In genomic region chr2:132035470-132035835, GRCm38 (mm10) we compare ENCODE assay signal across 10 mouse cellular contexts. TPM values are rescaled to one million over a fixed set of nuclear protein-coding genes. Genes with fewer than 3 reads are reported as not detected.
DNase-seq lines count a peak whose midpoint lies in the region; ATAC-seq and TF ChIP-seq lines count a peak whose summit lies in the region.
"Had no signal": no experiment of that assay in that cellular context is flagged by ENCODE, and none has a peak within 500 bp of the region (broad histone marks: within the 10 kb centered on the region; RNA-seq: fewer than 3 reads in every experiment).

No protein-coding gene starts in this region.

- peaks cover 9% of the 10 kb centered on the region; the same call in 1 of the 2 replicates for H3K27me3 ChIP-seq in liver, embryonic 11.5 days (replicated peaks; ENCODE audit: control insufficient read depth, insufficient read depth, low read length)
- no peaks in the 10 kb centered on the region for H3K27me3 ChIP-seq in intestine, postnatal 0 days (replicated peaks; ENCODE audit: control insufficient read depth, insufficient read depth, low read length)

- H3K36me3 ChIP-seq in liver, embryonic 11.5 days (ENCODE audit: control insufficient read depth, insufficient read depth, low read length), result no peaks in the 10 kb centered on the region
- H3K36me3 ChIP-seq in intestine, postnatal 0 days (ENCODE audit: control insufficient read depth, insufficient read depth), result no peaks in the 10 kb centered on the region

- WGBS in liver, embryonic 11.5 days, result 49% methylated on average over 11 of the region's 11 CpGs
- 80% methylated on average over 11 of the region's 11 CpGs for WGBS in intestine, postnatal 0 days

- no peak overlapping the region for H3K9ac ChIP-seq in liver, embryonic 11.5 days (ENCODE audit: low read depth, low read length)
- H3K9ac ChIP-seq in intestine, postnatal 0 days (ENCODE audit: low read depth, low read length), result no peak overlapping the region

- ATAC-seq in liver, embryonic 11.5 days (replicated peaks; ENCODE audit: low FRiP score), result peak; percentile 5; the same call in 1 of the 2 replicates
- peak; percentile 56 to 74; a peak in 3 of 4 replicates for ATAC-seq in hematopoietic stem cell, adult 5-6 weeks (replicated peaks in 1 of 2; ENCODE audit: insufficient read depth in 1 of 2, low FRiP score in 2 of 2, low TSS enrichment in 1 of 2, low read depth in 1 of 2, poor library complexity in 2 of 2, severe bottlenecking in 2 of 2)
- ATAC-seq in intestine, postnatal 0 days, result no peak

- no peak for DNase-seq in liver, embryonic 11.5 days (ENCODE audit: low spot score)
- DNase-seq in liver, result no peak
- peak; percentile 80 for DNase-seq in MEL-GATA-1-ER (ENCODE audit: extremely low read depth, low read depth)
- peak; percentile 81 to 85 for DNase-seq in spleen, postnatal 36 days (ENCODE audit: low spot score in 2 of 2)
- DNase-seq in adrenal gland, adult 18-20 months (ENCODE audit: low spot score in 2 of 2), result no peak
- DNase-seq in adrenal gland, postnatal 4 days (ENCODE audit: low spot score in 2 of 2), result no peak
- DNase-seq: cerebellum, postnatal 36 days; retina, postnatal 1 day had no signal

- no peak overlapping the region for H3K4me3 ChIP-seq in liver, embryonic 11.5 days (ENCODE audit: low read depth, low read length)
- H3K4me3 ChIP-seq in intestine, postnatal 0 days (ENCODE audit: low read depth, low read length), result no peak overlapping the region

- H3K4me2 ChIP-seq in liver, embryonic 11.5 days, result peak overlapping the region; percentile 34; the same call in 1 of the 2 replicates
- no peak overlapping the region for H3K4me2 ChIP-seq in intestine, postnatal 0 days (replicated peaks; ENCODE audit: low read depth)

- H3K4me1 ChIP-seq in liver, embryonic 11.5 days (replicated peaks; ENCODE audit: control insufficient read depth, insufficient read depth, low read length), result peaks cover 24% of the 10 kb centered on the region
- no peaks in the 10 kb centered on the region for H3K4me1 ChIP-seq in intestine, postnatal 0 days (replicated peaks; ENCODE audit: control insufficient read depth, insufficient read depth, low read length)

- no peaks in the 10 kb centered on the region for H3K9me3 ChIP-seq in liver, embryonic 11.5 days (ENCODE audit: control insufficient read depth, low read length)
- H3K9me3 ChIP-seq in intestine, postnatal 0 days (ENCODE audit: control insufficient read depth), result no peaks in the 10 kb centered on the region

- H3K27ac ChIP-seq in liver, embryonic 11.5 days (ENCODE audit: low read depth, low read length), result peak overlapping the region; percentile 79
- H3K27ac ChIP-seq in intestine, postnatal 0 days (ENCODE audit: low read depth, low read length), result no peak overlapping the region

- TF ChIP-seq CTCF in intestine, postnatal 0 days (IDR thresholded peaks at IDR 0.05; ENCODE audit: low read depth), result no peak

RNA-seq across cellular contexts. Expression of gene Rassf2, which starts 5.4 kb away (rescaled TPM):
- polyA plus RNA-seq in liver, embryonic 11.5 days (2014; fragmentation: Nextera tagmentation; extraction: Ambion mirVana), result 4.9 and 6.2 TPM in 2 replicates
- total RNA-seq in hematopoietic stem cell, adult 5-6 weeks (2017), result 103 and 130 TPM in 2 replicates
- total RNA-seq in adrenal gland, adult 18-20 months (2021), result 10 to 100 TPM; 11.1 to 19.0 TPM
- total RNA-seq in adrenal gland, postnatal 4 days (2021), result 10 to 100 TPM; 14.5 to 16.7 TPM
- polyA plus RNA-seq in intestine, postnatal 0 days (2015; fragmentation: Nextera tagmentation; extraction: Ambion mirVana), result 4.4 TPM in 2 replicates

Comparison
In these comparisons a context has a peak if more than half of its experiments do, and no peak if none do; other contexts are left out.
1. DNase-seq: peak in MEL-GATA-1-ER (single experiment) and spleen, postnatal 36 days (2 of 2); none in liver, embryonic 11.5 days (single experiment), liver (single experiment), adrenal gland, adult 18-20 months (0 of 2) and adrenal gland, postnatal 4 days (0 of 2).